Mouse (Mus musculus) liver, adult 2 months (tissue): ENCODE measurements at regions not wholly inside any gene's neighbourhood (a gene's known extent, or its start where the extent isn't known, plus 50 kb on each side); places are given as distances from the start of the nearest gene placed in this dataset.

Experiments used
- CTCF ChIP-seq: fragments of 200-500 bp; IDR thresholded peaks from 2 replicates; pipeline ENCODE4 v1.5.1; 2011; ENCODE audit warnings: low read depth, low read length, control low read depth
- POLR2A ChIP-seq: fragments of 200-500 bp; IDR thresholded peaks from 2 replicates; pipeline ENCODE4 v1.6.1; 2011; ENCODE audit warnings: low read length, control low read depth; ENCODE audit not compliant: insufficient read depth; ENCODE audit errors: extremely low read depth

DNA sequence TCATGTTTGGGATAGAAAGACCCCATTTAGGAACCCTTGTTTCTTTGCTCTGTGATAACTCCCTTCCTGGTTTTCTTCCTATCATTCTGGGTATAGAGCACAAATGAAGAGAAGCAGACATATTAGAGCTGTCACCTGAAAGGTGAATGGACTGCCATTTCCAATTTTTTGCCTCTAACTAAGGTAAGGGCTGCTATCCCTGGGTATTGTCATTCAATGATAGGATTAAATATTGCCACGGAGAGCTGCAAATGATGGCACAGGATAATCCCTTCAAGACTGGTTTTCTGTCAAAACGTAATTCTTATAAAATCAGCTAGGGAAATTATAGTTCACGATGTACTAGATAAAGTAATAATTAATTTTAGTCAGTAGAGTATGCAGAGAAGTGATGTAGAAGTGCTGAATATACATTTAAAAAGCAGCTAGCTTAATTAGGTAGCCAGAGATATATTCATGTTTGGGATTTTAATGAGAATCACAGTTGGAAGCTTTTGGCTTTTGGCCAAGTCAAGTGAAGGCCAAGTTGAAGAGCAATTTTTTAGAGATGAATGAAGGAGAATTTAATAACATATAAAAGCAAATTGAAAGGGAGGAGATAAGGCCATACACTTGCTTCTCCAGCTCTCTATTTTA is 652.3 kb downstream of the Nup35 start:
- no peak for TF ChIP-seq CTCF
- no peak for TF ChIP-seq POLR2A
